Mouse (Mus musculus): Measurements from ENCODE around the gene Col4a5. TPM values are rescaled to one million over a fixed set of nuclear protein-coding genes. Genes with fewer than 3 reads are reported as not detected.

The Col4a5 gene
- not detected in 2 replicates for total RNA-seq (2012; rRNA removed)
- not detected for polyA plus RNA-seq (2012; ENCODE audit: insufficient read depth in 1 of 2, insufficient read length in 2 of 2, low read depth in 1 of 2, low replicate concordance in 2 of 2, missing spikeins in 1 of 2)

DNA sequence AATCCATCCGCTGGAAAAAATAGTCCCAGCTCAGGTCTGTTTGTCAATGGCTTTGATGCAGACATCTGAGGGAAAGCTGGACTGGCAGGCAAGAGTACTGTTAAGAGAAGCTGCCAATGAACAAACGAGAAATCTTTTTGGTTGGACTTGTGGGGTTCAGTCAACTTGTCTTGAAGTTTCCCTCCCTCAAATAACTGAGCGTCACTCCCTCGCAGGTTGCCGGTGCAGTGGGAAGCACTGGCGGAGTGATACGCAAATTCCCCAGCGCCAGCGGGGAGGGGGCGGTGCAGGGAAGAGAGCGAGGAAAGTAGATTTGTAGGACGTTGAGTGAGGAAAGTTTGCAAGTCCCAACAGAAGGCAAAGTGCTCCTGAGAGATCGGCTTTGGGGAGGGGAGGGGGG, at the start of gene Col4a5:
TSS of gene Col4a5 (plus strand) at position 276 of the 400 bp plus-strand sequence.
- no peak within 1 kb of the TSS for H3K4me3 ChIP-seq (ENCODE audit: control insufficient read depth in 1 of 2, insufficient read depth in 1 of 2, low read depth in 2 of 2, low read length in 2 of 2)
- no peak within 1 kb of the TSS for H3K27ac ChIP-seq (ENCODE audit: control insufficient read depth, low read depth, low read length)
- no peaks in the 10 kb centered on the region for H3K27me3 ChIP-seq (ENCODE audit: control insufficient read depth in 1 of 2, insufficient read depth in 2 of 2, low read length in 2 of 2)
- peak; percentile 1 for DNase-seq (ENCODE audit: low read depth, low spot score)
- H3K36me3 ChIP-seq (ENCODE audit: control insufficient read depth in 1 of 2, insufficient read depth in 2 of 2, low read length in 2 of 2): no peaks in the 10 kb centered on the region
- no peaks in the 10 kb centered on the region for H3K79me2 ChIP-seq (ENCODE audit: control insufficient read depth, insufficient read depth, low read length, poor library complexity)
- H3K9me3 ChIP-seq (replicated peaks; ENCODE audit: insufficient read depth, low read length): no peaks in the 10 kb centered on the region
- H3K4me1 ChIP-seq (ENCODE audit: control insufficient read depth in 1 of 2, insufficient read depth in 2 of 2, low read length in 2 of 2): no peaks in the 10 kb centered on the region
- no peak within 1 kb of the TSS for H3K9ac ChIP-seq (ENCODE audit: control insufficient read depth, low read depth, low read length, poor library complexity, severe bottlenecking)
- no peak for TF ChIP-seq MYC (IDR thresholded peaks at IDR 0.05; ENCODE audit: low read depth, low read length)
- no peak for TF ChIP-seq NRF1 (IDR thresholded peaks at IDR 0.05; ENCODE audit: insufficient read depth, low read depth, low read length, poor library complexity, severe bottlenecking)
- TF ChIP-seq SMC3 (IDR thresholded peaks at IDR 0.05; ENCODE audit: low read depth, low read length): no peak
- TF ChIP-seq ZNF384 (IDR thresholded peaks at IDR 0.05; ENCODE audit: low read depth, low read length): no peak
- TF ChIP-seq MXI1 (IDR thresholded peaks at IDR 0.05; ENCODE audit: low read depth, low read length): no peak
- no peak for TF ChIP-seq ZMIZ1 (IDR thresholded peaks at IDR 0.05; ENCODE audit: low read depth, low read length)
- no peak for TF ChIP-seq CTCF (IDR thresholded peaks at IDR 0.05 in 2 of 3, conservative IDR thresholded peaks at IDR 0.05 in 1 of 3; ENCODE audit: control insufficient read depth in 1 of 3, insufficient read depth in 1 of 3, low read depth in 2 of 3, low read length in 3 of 3, poor library complexity in 1 of 3, severe bottlenecking in 1 of 3)
- TF ChIP-seq ELF1 (IDR thresholded peaks at IDR 0.05; ENCODE audit: low read depth, low read length): no peak
- TF ChIP-seq USF2 (IDR thresholded peaks at IDR 0.05; ENCODE audit: borderline replicate concordance in 1 of 2, insufficient read depth in 1 of 2, low read depth in 1 of 2, low read length in 2 of 2): no peak
- TF ChIP-seq RCOR1 (IDR thresholded peaks at IDR 0.05; ENCODE audit: low read depth, low read length): no peak
- TF ChIP-seq ZC3H11A (IDR thresholded peaks at IDR 0.05; ENCODE audit: low read depth, low read length): no peak
- TF ChIP-seq MYB (IDR thresholded peaks at IDR 0.05; ENCODE audit: low read depth, low read length): no peak
- no peak for TF ChIP-seq POLR2AphosphoS2 (IDR thresholded peaks at IDR 0.05; ENCODE audit: low read length)
- TF ChIP-seq MAX (IDR thresholded peaks at IDR 0.05; ENCODE audit: low read length): no peak
- no peak for TF ChIP-seq TCF12 (IDR thresholded peaks at IDR 0.05; ENCODE audit: low read depth, low read length)
- no peak for TF ChIP-seq USF1 (IDR thresholded peaks at IDR 0.05; ENCODE audit: low read depth, low read length)
- no peak for TF ChIP-seq CHD2 (IDR thresholded peaks at IDR 0.05; ENCODE audit: low read length)
- TF ChIP-seq CHD1 (IDR thresholded peaks at IDR 0.05; ENCODE audit: low read depth, low read length): no peak
- no peak for TF ChIP-seq E2F4 (IDR thresholded peaks at IDR 0.05; ENCODE audit: borderline replicate concordance, low read depth, low read length)

DNA sequence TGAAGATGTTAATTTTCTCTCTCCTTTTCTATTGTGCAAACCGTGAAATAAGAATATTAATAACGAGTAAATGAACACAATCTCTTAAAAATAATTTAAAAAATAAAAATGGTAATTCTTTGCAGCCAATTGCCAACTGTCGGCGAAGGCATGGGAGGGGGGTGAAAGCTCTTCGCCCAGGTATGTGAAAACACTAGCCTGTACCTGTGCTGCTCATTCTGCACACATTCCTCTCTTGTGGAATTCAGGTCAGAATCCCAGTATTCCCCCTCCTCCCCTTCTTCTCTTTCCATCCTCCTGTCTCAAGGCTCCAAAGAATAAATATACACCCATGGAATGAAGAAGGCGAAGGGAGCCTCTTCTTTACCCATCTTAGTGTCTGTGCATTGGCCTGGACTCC, 38.4 kb upstream of the Col4a5 start:
- H3K4me1 ChIP-seq (ENCODE audit: control insufficient read depth in 1 of 2, insufficient read depth in 2 of 2, low read length in 2 of 2): no peaks in the 10 kb centered on the region
- H3K9me3 ChIP-seq (replicated peaks; ENCODE audit: insufficient read depth, low read length): no peaks in the 10 kb centered on the region
- H3K9ac ChIP-seq (ENCODE audit: control insufficient read depth, low read depth, low read length, poor library complexity, severe bottlenecking): no peak overlapping the region
- TF ChIP-seq KAT2A (conservative IDR thresholded peaks at IDR 0.05; ENCODE audit: low read depth, low read length) (no peak), RAD21 (IDR thresholded peaks at IDR 0.05; ENCODE audit: low read depth, low read length) (no peak), NRF1 (IDR thresholded peaks at IDR 0.05; ENCODE audit: insufficient read depth, low read depth, low read length, poor library complexity, severe bottlenecking) (no peak), NELFE (IDR thresholded peaks at IDR 0.05; ENCODE audit: low read depth, low read length) (no peak), UBTF (IDR thresholded peaks at IDR 0.05; ENCODE audit: borderline replicate concordance, insufficient read depth, low read depth, low read length) (no peak), ETS1 (IDR thresholded peaks at IDR 0.05; ENCODE audit: low read depth, low read length) (no peak), SIN3A (IDR thresholded peaks at IDR 0.05; ENCODE audit: low read length) (no peak), GABPA (IDR thresholded peaks at IDR 0.05; ENCODE audit: low read depth, low read length) (no peak), RCOR1 (IDR thresholded peaks at IDR 0.05; ENCODE audit: low read depth, low read length) (no peak), TBP (IDR thresholded peaks at IDR 0.05; ENCODE audit: low read depth, low read length) (no peak), MAFK (IDR thresholded peaks at IDR 0.05; ENCODE audit: borderline replicate concordance, low read depth, low read length) (no peak), ZMIZ1 (IDR thresholded peaks at IDR 0.05; ENCODE audit: low read depth, low read length) (no peak)
- no peak overlapping the region for H3K4me3 ChIP-seq (ENCODE audit: control insufficient read depth in 1 of 2, insufficient read depth in 1 of 2, low read depth in 2 of 2, low read length in 2 of 2)
- no peak for DNase-seq (ENCODE audit: low read depth, low spot score)
- no peaks in the 10 kb centered on the region for H3K36me3 ChIP-seq (ENCODE audit: control insufficient read depth in 1 of 2, insufficient read depth in 2 of 2, low read length in 2 of 2)
- H3K79me2 ChIP-seq (ENCODE audit: control insufficient read depth, insufficient read depth, low read length, poor library complexity): no peaks in the 10 kb centered on the region
- no peaks in the 10 kb centered on the region; a peak in 1 of 4 replicates for H3K27me3 ChIP-seq (ENCODE audit: control insufficient read depth in 1 of 2, insufficient read depth in 2 of 2, low read length in 2 of 2)
- H3K27ac ChIP-seq (ENCODE audit: control insufficient read depth, low read depth, low read length): no peak overlapping the region
